Mouse (Mus musculus) mammary gland, adult 2 months (tissue): ENCODE data around the gene Ace. TPM values are rescaled to one million over a fixed set of nuclear protein-coding genes. Genes with fewer than 3 reads are reported as not detected.

Experiments
- polyA plus RNA-seq: library from polyadenylated mRNA; depleted of rRNA; stranded (reverse); fragments of >200 nt; gene quantifications from 2 replicates; pipeline ENCODE4 v1.2.3, GENCODE M21; 2012; ENCODE audit warnings: low replicate concordance; rRNA removed

Gene Ace
- polyA plus RNA-seq, result 96.2 and 107 TPM in 2 replicates

DNA sequence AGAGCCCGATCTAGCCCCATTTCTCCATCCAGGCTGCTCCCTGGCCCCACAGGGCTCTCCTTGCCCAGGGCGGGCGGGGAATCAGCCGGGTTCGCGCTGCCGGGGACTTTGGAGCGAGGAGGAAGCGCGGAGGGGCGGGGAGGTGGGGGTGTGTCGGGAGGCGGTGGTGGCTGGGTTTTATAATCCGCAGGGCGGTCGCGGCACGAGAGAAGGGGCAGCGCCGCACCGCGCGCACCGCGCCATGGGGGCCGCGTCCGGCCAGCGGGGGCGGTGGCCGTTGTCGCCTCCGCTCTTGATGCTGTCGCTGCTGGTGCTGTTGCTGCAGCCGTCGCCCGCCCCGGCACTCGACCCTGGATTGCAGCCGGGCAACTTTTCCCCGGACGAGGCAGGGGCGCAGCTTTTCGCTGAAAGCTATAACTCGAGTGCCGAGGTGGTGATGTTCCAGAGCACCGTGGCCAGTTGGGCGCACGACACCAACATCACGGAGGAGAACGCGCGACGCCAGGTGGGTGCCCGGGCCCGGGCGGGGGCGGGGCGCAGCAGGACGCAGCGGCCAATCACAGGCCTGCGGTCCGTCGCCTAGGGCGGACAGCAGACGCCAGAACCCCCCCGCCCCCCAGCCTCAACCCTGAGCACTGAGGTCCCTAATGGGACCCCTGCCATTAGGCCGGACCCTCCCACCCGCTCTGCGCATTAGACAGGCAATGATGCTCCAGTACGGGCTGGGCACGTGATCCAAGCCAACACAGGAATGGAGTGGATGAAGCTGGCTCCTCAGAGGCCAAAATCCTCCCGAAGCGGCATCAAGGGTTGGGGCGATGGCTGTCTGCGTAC, at the start of gene Ace:
Ace (plus strand) TSS at position 205 of the 834 bp plus-strand sequence.

DNA sequence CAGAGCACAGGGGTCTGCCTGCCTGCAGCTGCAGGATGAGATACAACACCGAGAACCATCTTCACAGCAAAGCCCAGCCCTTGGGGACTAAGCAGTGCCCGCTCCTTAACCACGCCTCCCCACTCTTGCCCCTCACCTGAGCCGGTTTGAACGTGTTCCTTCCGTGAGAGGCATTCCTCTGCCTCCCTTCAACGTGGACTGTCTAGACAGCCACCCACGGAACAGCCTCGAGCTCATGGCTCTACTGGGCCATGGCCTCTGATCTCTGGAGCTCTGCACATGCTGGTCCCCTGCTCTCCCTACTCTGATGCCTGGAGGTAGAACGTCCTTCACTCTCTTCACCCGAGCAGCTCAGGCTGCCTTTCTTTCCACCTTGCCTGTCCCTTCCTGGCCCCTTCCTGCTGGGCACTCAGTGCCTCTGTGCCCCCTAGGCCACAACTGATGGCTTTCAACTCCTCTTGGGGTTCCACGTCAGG, 14.8 kb upstream of the Ace start, which contains the start of gene Cyb561:
Cyb561 (minus strand) TSS at position 426 of the 476 bp plus-strand sequence.

DNA sequence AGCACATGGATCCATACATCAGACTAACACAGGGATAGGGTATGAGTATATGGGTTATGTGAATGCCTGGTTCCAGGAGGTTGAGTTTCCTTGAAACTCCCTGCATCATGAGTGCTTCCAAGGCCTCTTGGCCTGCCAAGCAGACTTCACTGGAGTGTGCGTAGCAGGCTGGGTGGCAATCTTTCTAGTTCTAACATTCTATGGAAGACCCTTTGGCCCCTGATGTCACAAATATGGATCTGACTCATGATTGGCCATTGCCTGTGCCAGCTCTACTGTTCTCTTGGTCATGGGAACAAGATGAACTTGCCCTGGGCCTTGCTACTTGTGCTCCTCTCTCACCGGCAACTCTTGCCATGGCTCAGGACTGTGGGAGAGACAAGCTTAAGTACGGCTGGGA, 26.6 kb downstream of the Ace start, which contains the start of gene Ace3:
Ace3 (plus strand) TSS at position 301 of the 400 bp plus-strand sequence.

DNA sequence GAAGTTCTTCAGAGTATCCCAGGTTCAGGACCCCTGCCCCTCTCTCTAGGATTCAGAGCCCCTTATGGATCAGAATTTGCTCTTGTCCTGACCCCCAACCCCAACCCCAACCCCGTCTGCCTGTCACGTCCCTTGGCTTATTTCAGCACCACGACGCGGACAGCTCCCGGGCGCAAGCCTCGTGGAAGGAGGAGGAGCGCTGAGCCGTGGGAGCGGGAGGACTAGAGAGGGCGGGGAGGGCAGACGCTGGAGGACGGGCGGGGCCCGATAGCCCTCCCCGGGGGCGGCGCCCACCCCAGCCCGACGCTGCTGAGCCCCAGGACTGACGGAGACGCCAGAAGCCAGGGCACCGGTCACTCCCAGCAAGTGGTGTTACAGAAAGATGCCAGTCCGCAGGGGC, 40.1 kb downstream of the Ace start, which contains the start of gene Kcnh6:
Kcnh6 (plus strand) TSS at position 304 of the 400 bp plus-strand sequence.

DNA sequence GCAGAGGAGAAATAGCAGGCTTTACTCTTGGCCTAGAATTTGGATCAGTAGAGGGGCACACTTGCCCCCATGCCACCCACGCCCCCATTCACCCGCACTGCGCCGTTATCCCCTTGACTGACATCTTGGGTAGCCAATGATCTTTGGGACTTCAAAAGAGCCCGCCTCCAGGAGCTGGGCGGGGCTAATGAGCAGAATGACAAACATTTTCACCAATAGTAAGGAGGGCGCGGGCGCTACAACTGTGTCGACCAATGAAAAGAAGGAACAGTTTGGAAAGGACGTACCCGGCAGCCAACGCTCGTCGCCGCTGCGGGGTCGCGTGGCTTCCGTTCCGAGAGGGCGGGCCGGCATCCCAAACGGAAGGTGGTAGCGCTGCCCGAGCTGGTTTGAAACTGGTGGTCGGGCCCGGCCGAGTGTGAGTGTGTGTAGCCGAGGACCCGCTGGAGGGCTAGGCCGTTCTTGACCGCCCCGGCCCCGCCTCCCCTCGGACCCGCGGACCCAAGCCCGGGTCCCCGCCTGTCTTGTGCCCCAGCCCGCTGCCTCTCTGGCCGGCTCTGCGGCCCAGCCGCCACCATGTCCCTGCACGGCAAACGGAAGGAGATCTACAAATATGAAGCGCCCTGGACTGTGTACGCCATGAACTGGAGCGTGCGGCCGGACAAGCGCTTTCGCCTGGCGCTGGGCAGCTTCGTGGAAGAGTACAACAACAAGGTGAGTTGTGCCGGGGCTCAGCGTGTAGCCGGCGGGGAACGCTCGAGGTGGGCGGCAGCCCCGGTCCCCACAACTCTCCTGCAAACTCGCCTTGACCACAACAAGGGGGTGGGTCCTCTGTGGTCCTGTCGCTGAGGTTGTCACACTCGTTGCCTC, 69.0 kb downstream of the Ace start, which contains the start of gene Dcaf7:
Dcaf7 (plus strand) TSS at position 325 of the 870 bp plus-strand sequence.

Other genes with a start within 250 kb of the Ace start
- gene Cyb561, start 14.6 kb upstream of the Ace start, polyA plus RNA-seq, result 28.8 and 33.5 TPM in 2 replicates
- not detected in 2 replicates for gene Ace3, start 26.7 kb downstream of the Ace start, polyA plus RNA-seq
- not detected in 2 replicates for gene Kcnh6, start 40.2 kb downstream of the Ace start, polyA plus RNA-seq
- gene Dcaf7, start 68.9 kb downstream of the Ace start, polyA plus RNA-seq, result 41.7 and 42.6 TPM in 2 replicates
- gene Taco1, start 98.1 kb downstream of the Ace start, polyA plus RNA-seq, result 15.6 and 17.6 TPM in 2 replicates
- 39.9 and 55.5 TPM in 2 replicates for gene Map3k3, start 116.7 kb downstream of the Ace start, polyA plus RNA-seq
- not detected in 2 replicates for gene Gm10840, start 192.9 kb downstream of the Ace start, polyA plus RNA-seq
- gene Limd2, start 192.9 kb downstream of the Ace start, polyA plus RNA-seq, result 139 and 178 TPM in 2 replicates
- 30.4 and 43.7 TPM in 2 replicates for gene Strada, start 234.2 kb downstream of the Ace start, polyA plus RNA-seq
- gene Ccdc47, start 248.4 kb downstream of the Ace start, polyA plus RNA-seq, result 8.0 and 20.2 TPM in 2 replicates
- 7.4 and 10.8 TPM in 2 replicates for gene Ddx42, start 249.0 kb downstream of the Ace start, polyA plus RNA-seq